Mouse (Mus musculus): Measurements from ENCODE around the gene Btbd35f20.
"Not testable (repeated sequence)": the region's sequence is repeated elsewhere in the genome, so short reads cannot be mapped to it uniquely, and the experiment has no call there.

Btbd35f20 gene

GRCm38 (mm10) chrX:4291145-4291544 is at the start of gene Btbd35f20:
Btbd35f20 (minus strand) TSS chrX:4291245.
- DNase-seq, result not testable (repeated sequence)

All from lung, adult 18-20 months (tissue).